15 mouse cellular contexts compared by ENCODE assay signal in the genomic region with DNA sequence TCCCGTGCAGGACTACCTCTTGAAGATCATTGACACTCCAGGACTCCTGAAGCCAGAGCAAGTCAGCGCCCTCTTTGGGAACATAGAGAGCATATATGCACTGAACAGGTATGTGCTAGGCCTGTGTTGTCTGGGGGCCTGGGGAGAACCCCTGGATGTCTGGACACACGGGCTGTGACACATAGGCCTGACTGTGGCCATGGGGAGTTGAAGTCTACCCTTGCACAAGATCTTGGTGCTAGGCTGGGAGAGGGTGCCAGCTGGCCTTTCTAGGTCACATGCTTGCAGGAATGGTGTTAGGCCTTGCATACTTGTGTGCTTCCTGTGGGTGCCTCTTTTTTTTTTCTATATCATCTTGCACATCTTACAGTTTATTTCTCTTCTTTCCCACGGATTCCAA. TPM values are rescaled to one million over a fixed set of nuclear protein-coding genes. Genes with fewer than 3 reads are reported as not detected.
A peak's percentile ranks its signal among the peaks of the same experiment; 100 is the strongest.
DNase-seq lines count a peak whose midpoint lies in the region.
"Had no signal": no experiment of that assay in that cellular context is flagged by ENCODE, and none has a peak within 500 bp of the region (broad histone marks: within the 10 kb centered on the region; RNA-seq: fewer than 3 reads in every experiment).

No protein-coding gene starts in this region.

- DNase-seq in adrenal gland, postnatal 10 days, result peak; percentile 70
- DNase-seq in adrenal gland, adult 18-20 months (ENCODE audit: low spot score in 2 of 2), result no peak
- peak; percentile 55 to 64 for DNase-seq in adrenal gland, postnatal 36 days
- no peak for DNase-seq in adrenal gland, adult 8-10 months
- DNase-seq in lung, postnatal 10 days, result peak; percentile 23
- no peak for DNase-seq in lung, postnatal 4 days
- peak; percentile 40 for DNase-seq in thymus, postnatal 4 days
- no peak for DNase-seq in thymus, postnatal 36 days
- DNase-seq: cerebellum, adult 11 months; cerebellum, adult 18-20 months; cerebellum, adult 8-10 months; cerebellum, adult 9-11 months; cerebellum, postnatal 14 days; cerebellum, postnatal 36 days; embryo, embryonic 11 days had no signal

RNA-seq across cellular contexts. Expression of a gene that starts 31.5 kb away (rescaled TPM):
- total RNA-seq in adrenal gland, postnatal 10 days (2021), result 10 to 100 TPM; 21.1 to 22.0 TPM
- 10 to 100 TPM in 1 of 2 experiments, 1 to 10 TPM in 1; 8.6 to 11.9 TPM for total RNA-seq in adrenal gland, adult 18-20 months (2021)
- 10 to 100 TPM; 11.1 to 13.0 TPM for total RNA-seq in adrenal gland, postnatal 36 days (2021)
- 10 to 100 TPM; 10.8 to 23.4 (median 16.2) TPM for total RNA-seq in adrenal gland, adult 8-10 months (2022)

Comparison
In these comparisons a context has a peak if more than half of its experiments do, and no peak if none do; other contexts are left out.
1. DNase-seq: peak in adrenal gland, postnatal 10 days (single experiment), adrenal gland, postnatal 36 days (2 of 2), lung, postnatal 10 days (single experiment) and thymus, postnatal 4 days (single experiment); none in adrenal gland, adult 18-20 months (0 of 2), adrenal gland, adult 8-10 months (single experiment), lung, postnatal 4 days (0 of 2) and thymus, postnatal 36 days (0 of 2).